Mouse (Mus musculus) embryonic facial prominence, embryonic 14.5 days (tissue): ENCODE results near the gene Slc25a43. TPM values are rescaled to one million over a fixed set of nuclear protein-coding genes. Genes with fewer than 3 reads are reported as not detected.

ENCODE experiments used
- ATAC-seq: fragments of 200-750 bp; cut with Nextera tagmentation; 2 replicates; pipeline ENCODE4 v1.8.0; 2017; ENCODE audit warnings: low read depth, moderate number of reproducible peaks, moderate TSS enrichment
- DNase-seq: peaks from one replicate; pipeline ENCODE4 v3.0.0-alpha.2; 2015; ENCODE audit warnings: low spot score
- H3K27ac ChIP-seq: fragments of 300-500 bp; sonication (generic); replicated peaks from 2 replicates; pipeline ENCODE4 v1.5.1; 2014; ENCODE audit warnings: low read depth, mild to moderate bottlenecking, low read length, moderate library complexity
- H3K27me3 ChIP-seq: fragments of 300-500 bp; sonication (generic); replicated peaks from 2 replicates; pipeline ENCODE4 v1.6.1; 2014; ENCODE audit warnings: low read length; ENCODE audit not compliant: control insufficient read depth, insufficient read depth
- H3K36me3 ChIP-seq: fragments of 300-500 bp; sonication (generic); 2 replicates; pipeline ENCODE4 v1.6.1; 2014; ENCODE audit warnings: low read length, mixed read lengths; ENCODE audit not compliant: control insufficient read depth, insufficient read depth
- H3K4me1 ChIP-seq: fragments of 300-500 bp; sonication (generic); 2 replicates; pipeline ENCODE4 v1.6.1; 2014; ENCODE audit warnings: antibody characterized with exemption, low read length; ENCODE audit not compliant: control insufficient read depth, insufficient read depth
- H3K4me2 ChIP-seq: fragments of 300-500 bp; sonication (generic); 2 replicates; pipeline ENCODE4 v1.6.1; 2014; ENCODE audit warnings: low read depth, mild to moderate bottlenecking, low read length, moderate library complexity, mixed read lengths
- H3K4me3 ChIP-seq: fragments of 300-500 bp; sonication (generic); 2 replicates; pipeline ENCODE4 v1.5.1; 2014; ENCODE audit warnings: low read depth, mild to moderate bottlenecking, low read length
- H3K9ac ChIP-seq: fragments of 300-500 bp; sonication (generic); 2 replicates; pipeline ENCODE4 v1.6.1; 2014; ENCODE audit warnings: low read depth, mild to moderate bottlenecking, low read length, moderate library complexity, mixed read lengths
- H3K9me3 ChIP-seq: fragments of 300-500 bp; sonication (generic); 2 replicates; pipeline ENCODE4 v1.6.1; 2016; ENCODE audit warnings: low read length; ENCODE audit not compliant: control insufficient read depth
- WGBS: fragments of 180-500 bp; shearing (Covaris S2); extraction: QIAGEN DNeasy Blood & Tissue Kit; methylation state at CpG from one replicate; pipeline ENCODE4 v1.1.7; 2014; 5-methylcytosine and 5-hydroxymethylcytosine counted together
- polyA plus RNA-seq: library from polyadenylated mRNA; unstranded; fragments of >200 nt; fragmentation: Nextera tagmentation; extraction: Ambion mirVana; gene quantifications from 2 replicates; pipeline ENCODE4 v1.2.1, GENCODE M21; 2014

Gene Slc25a43
- polyA plus RNA-seq, 1 experiment from 2014 or later, result 1.5 TPM

DNA sequence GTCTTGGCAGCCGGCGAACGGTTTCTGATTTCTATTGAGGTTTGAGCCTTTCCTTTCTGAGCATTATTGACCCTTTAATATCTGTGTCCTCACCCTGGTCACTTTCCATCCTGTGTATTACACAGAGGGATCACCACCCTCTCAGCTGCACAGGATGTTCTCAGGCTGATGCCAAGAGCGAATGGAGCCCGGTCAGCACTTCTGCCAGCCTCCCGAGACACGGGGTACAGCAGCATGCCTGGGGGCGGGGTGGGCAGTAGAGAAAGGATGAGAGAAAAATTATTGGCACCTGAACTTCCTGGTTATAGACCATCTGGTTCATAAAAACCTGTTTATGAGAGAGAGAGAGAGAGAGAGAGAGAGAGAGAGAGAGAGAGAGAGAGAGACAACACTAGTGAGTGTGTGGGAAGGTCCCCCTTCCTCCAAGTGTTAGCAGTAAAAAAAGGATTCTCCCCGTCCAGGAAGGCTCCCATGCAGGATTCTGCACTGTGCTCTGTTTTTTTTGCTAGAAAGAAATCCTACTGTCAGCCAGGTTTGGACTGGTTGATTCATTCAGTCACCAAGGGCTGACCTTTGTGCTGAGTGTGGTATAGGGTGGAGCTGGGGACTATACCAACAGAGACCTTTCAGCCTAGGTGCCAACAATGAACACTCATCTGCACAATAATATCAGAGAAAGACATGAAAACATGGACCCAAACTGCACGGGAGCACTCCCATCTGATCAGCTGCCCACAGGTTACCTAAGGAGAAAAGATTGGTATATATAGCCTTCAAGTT is 80.7 kb downstream of the Slc25a43 start:
- DNase-seq, result no peak
- no peaks in the 10 kb centered on the region for H3K27me3 ChIP-seq
- no peak overlapping the region for H3K27ac ChIP-seq
- no peaks in the 10 kb centered on the region for H3K4me1 ChIP-seq
- no peak overlapping the region for H3K4me2 ChIP-seq
- no peak for ATAC-seq
- WGBS, result 80% methylated on average over 10 of the region's 10 CpGs
- H3K9ac ChIP-seq, result no peak overlapping the region
- H3K9me3 ChIP-seq, result no peaks in the 10 kb centered on the region
- no peak overlapping the region for H3K4me3 ChIP-seq
- no peaks in the 10 kb centered on the region for H3K36me3 ChIP-seq

- H3K27me3 ChIP-seq, result no peaks in the 10 kb centered on the region
- 64% methylated on average over 2 of the region's 2 CpGs for WGBS
- no peak overlapping the region for H3K4me2 ChIP-seq
- no peak overlapping the region for H3K9ac ChIP-seq
- no peaks in the 10 kb centered on the region for H3K36me3 ChIP-seq
- H3K9me3 ChIP-seq, result no peaks in the 10 kb centered on the region
- DNase-seq (no peak), ATAC-seq (no peak)
- H3K27ac ChIP-seq, result no peak overlapping the region
- H3K4me1 ChIP-seq, result no peaks in the 10 kb centered on the region
- H3K4me3 ChIP-seq, result no peak overlapping the region
Measured at GRCm38 (mm10) chrX:36825032-36825431, 81.6 kb downstream of the Slc25a43 start.

Other genes starting within 250 kb of the Slc25a43 start
- gene Pgrmc1, start 145.5 kb upstream of the Slc25a43 start, polyA plus RNA-seq, result 280 and 301 TPM in 2 replicates
- gene Akap17b, start 98.3 kb upstream of the Slc25a43 start, polyA plus RNA-seq, result 2.9 and 3.2 TPM in 2 replicates
- 555 and 588 TPM in 2 replicates for gene Slc25a5, start 52.0 kb downstream of the Slc25a43 start, polyA plus RNA-seq
- gene Ube2a, start 130.2 kb downstream of the Slc25a43 start, polyA plus RNA-seq, result 124 and 125 TPM in 2 replicates
- gene C330007P06Rik, start 130.5 kb downstream of the Slc25a43 start, polyA plus RNA-seq, result 31.9 and 33.9 TPM in 2 replicates
- gene Nkrf, start 159.2 kb downstream of the Slc25a43 start, polyA plus RNA-seq, result 2.6 and 2.7 TPM in 2 replicates
- 30.5 and 37.3 TPM in 2 replicates for gene Sept6, start 248.1 kb downstream of the Slc25a43 start, polyA plus RNA-seq